Mouse (Mus musculus) heart, postnatal 4 days (tissue): ENCODE results near the gene Trim21. TPM values are rescaled to one million over a fixed set of nuclear protein-coding genes. Genes with fewer than 3 reads are reported as not detected.

ENCODE experiments used
- total RNA-seq, 2 experiments: library from RNA; stranded (reverse); gene quantifications; 2 replicates each; pipeline ENCODE4 v1.2.3; 2021

Gene Trim21
- total RNA-seq, 2 experiments from 2014 or later, result 4.4 to 4.9 TPM

Other genes starting within 250 kb of the Trim21 start
- 100 to 1,000 TPM; 101 to 103 TPM for gene Rrm1, start 123.8 kb downstream of the Trim21 start, total RNA-seq
- not detected for gene Olfr543, start 83.8 kb downstream of the Trim21 start, total RNA-seq
- gene Olfr544, start 77.2 kb downstream of the Trim21 start, total RNA-seq, result not detected
- gene Olfr545, start 65.9 kb downstream of the Trim21 start, total RNA-seq, result not detected
- not detected for gene Olfr547, start 30.7 kb downstream of the Trim21 start, total RNA-seq
- gene Olfr548-ps1, start 24.6 kb downstream of the Trim21 start, total RNA-seq, result not detected
- not detected for gene Olfr549, start 15.6 kb downstream of the Trim21 start, total RNA-seq
- gene Olfr550, start 6.0 kb upstream of the Trim21 start, total RNA-seq, result not detected
- gene Olfr551, start 26.4 kb upstream of the Trim21 start, total RNA-seq, result not detected
- under 1 TPM in 1 of 2 experiments, not detected in 1; 0.07 TPM for gene Olfr552, start 32.3 kb upstream of the Trim21 start, total RNA-seq
- gene Olfr553, start 52.7 kb upstream of the Trim21 start, total RNA-seq, result not detected
- gene Olfr554, start 72.9 kb upstream of the Trim21 start, total RNA-seq, result not detected
- not detected for gene Olfr555, start 93.3 kb upstream of the Trim21 start, total RNA-seq
- not detected for gene Olfr556, start 99.4 kb upstream of the Trim21 start, total RNA-seq
- 1 to 10 TPM; 8.3 to 9.6 TPM for gene Trim68, start 121.8 kb upstream of the Trim21 start, total RNA-seq
- gene Olfr557, start 130.4 kb upstream of the Trim21 start, total RNA-seq, result not detected
- gene Olfr558, start 136.7 kb upstream of the Trim21 start, total RNA-seq, result 1 to 10 TPM; 2.9 to 3.1 TPM
- not detected for gene Olfr33, start 153.6 kb upstream of the Trim21 start, total RNA-seq
- gene Olfr559, start 162.0 kb upstream of the Trim21 start, total RNA-seq, result not detected
- gene Olfr560, start 193.9 kb upstream of the Trim21 start, total RNA-seq, result under 1 TPM; 0.19 to 0.23 TPM
- gene Olfr78, start 194.0 kb upstream of the Trim21 start, total RNA-seq, result 1 to 10 TPM; 1.1 to 1.4 TPM
- gene Olfr561, start 205.7 kb upstream of the Trim21 start, total RNA-seq, result not detected
- not detected for gene Olfr564, start 238.0 kb upstream of the Trim21 start, total RNA-seq